Mouse (Mus musculus): ENCODE results near the gene Itpk1. TPM values are rescaled to one million over a fixed set of nuclear protein-coding genes. Genes with fewer than 3 reads are reported as not detected.

Itpk1 gene
- polyA plus RNA-seq, 1 experiment from 2014 or later, result 8.9 TPM

- WGBS, result 73% methylated on average over 9 of the region's 9 CpGs
- Histone ChIP-seq H3K4me2 (no peak overlapping the region), H3K27ac (peak overlapping the region; percentile 64; the same call in 1 of the 2 replicates), H3K9ac (replicated peaks) (no peak overlapping the region), H3K36me3 (peaks cover 10% of the 10 kb centered on the region; the same call in 1 of the 2 replicates), H3K27me3 (no peaks in the 10 kb centered on the region), H3K9me3 (peaks cover 7% of the 10 kb centered on the region), H3K4me3 (replicated peaks) (no peak overlapping the region), H3K4me1 (replicated peaks) (peaks cover 37% of the 10 kb centered on the region)
- no peak for ATAC-seq (ENCODE audit: insufficient number of reproducible peaks, insufficient read depth, low FRiP score, low TSS enrichment, low read depth)
Measured at GRCm38 (mm10) chr12:102602255-102603041, 102.3 kb downstream of the Itpk1 start.

GRCm38 (mm10) chr12:102601847-102602246 lies 102.9 kb downstream of the Itpk1 start:
- Histone ChIP-seq H3K27ac (peak overlapping the region; percentile 64; the same call in 1 of the 2 replicates), H3K4me3 (replicated peaks) (no peak overlapping the region), H3K9me3 (peaks cover 7% of the 10 kb centered on the region), H3K4me2 (no peak overlapping the region), H3K27me3 (no peaks in the 10 kb centered on the region), H3K36me3 (peaks cover 10% of the 10 kb centered on the region; the same call in 1 of the 2 replicates), H3K9ac (replicated peaks) (no peak overlapping the region), H3K4me1 (replicated peaks) (peaks cover 43% of the 10 kb centered on the region)
- no peak for ATAC-seq (ENCODE audit: insufficient number of reproducible peaks, insufficient read depth, low FRiP score, low TSS enrichment, low read depth)
- 25% methylated on average over 8 of the region's 8 CpGs for WGBS

DNA sequence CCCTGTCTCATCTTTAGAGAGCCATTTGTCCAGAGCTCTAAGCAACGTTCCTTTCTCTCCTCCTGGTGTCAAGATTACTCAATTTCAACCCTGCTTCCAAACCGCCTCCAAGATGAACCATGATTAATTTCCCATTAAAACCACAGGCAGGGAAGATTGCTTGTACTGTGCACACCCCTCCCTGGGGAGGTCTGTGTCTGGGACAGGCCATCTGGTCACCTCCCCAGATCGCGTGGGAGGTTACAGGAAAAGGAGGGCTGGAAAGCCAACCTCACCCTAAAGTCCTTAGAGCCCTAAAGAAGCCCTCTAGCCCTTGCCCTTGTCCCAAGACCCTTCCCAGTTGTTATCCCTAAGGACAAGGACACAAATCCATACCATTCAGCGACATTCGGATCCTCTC lies 104.4 kb downstream of the Itpk1 start:
- Histone ChIP-seq H3K27me3 (no peaks in the 10 kb centered on the region), H3K4me1 (replicated peaks) (peaks cover 48% of the 10 kb centered on the region), H3K9ac (replicated peaks) (no peak overlapping the region), H3K27ac (no peak overlapping the region), H3K36me3 (peaks cover 10% of the 10 kb centered on the region; the same call in 1 of the 2 replicates), H3K4me3 (replicated peaks) (no peak overlapping the region), H3K4me2 (no peak overlapping the region), H3K9me3 (peaks cover 7% of the 10 kb centered on the region)
- WGBS, result 60% methylated on average over 6 of the region's 6 CpGs
- ATAC-seq (ENCODE audit: insufficient number of reproducible peaks, insufficient read depth, low FRiP score, low TSS enrichment, low read depth), result no peak

DNA sequence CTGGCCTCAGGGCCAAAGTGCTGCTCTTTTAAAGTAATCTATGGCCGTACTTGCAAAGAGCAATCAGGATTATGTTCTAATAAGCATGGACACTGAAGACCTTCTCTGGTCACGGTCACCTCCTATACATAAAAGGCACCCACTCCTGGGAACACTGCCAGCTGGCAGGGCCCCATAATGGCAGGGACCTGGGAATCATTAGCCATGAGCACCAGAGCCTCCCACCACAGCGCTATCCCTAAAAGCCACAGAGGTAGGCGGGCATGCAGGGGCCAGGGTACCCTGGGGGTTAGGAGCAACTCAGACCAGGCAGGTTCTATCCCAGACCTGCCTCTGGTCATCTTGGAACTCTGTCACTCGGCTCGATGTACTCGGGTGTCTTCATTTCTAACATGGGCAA lies 104.9 kb downstream of the Itpk1 start:
- 74% methylated on average over 7 of the region's 7 CpGs for WGBS
- ATAC-seq (ENCODE audit: insufficient number of reproducible peaks, insufficient read depth, low FRiP score, low TSS enrichment, low read depth), result no peak
- Histone ChIP-seq H3K27me3 (no peaks in the 10 kb centered on the region), H3K4me1 (replicated peaks) (peaks cover 48% of the 10 kb centered on the region), H3K4me3 (replicated peaks) (no peak overlapping the region), H3K27ac (no peak overlapping the region), H3K9ac (replicated peaks) (no peak overlapping the region), H3K36me3 (peaks cover 10% of the 10 kb centered on the region; the same call in 1 of the 2 replicates), H3K9me3 (peaks cover 7% of the 10 kb centered on the region), H3K4me2 (no peak overlapping the region)

- Histone ChIP-seq H3K4me1 (replicated peaks) (peaks cover 48% of the 10 kb centered on the region), H3K9ac (replicated peaks) (no peak overlapping the region), H3K36me3 (peaks cover 5% of the 10 kb centered on the region; the same call in 1 of the 2 replicates), H3K9me3 (peaks cover 7% of the 10 kb centered on the region), H3K27me3 (no peaks in the 10 kb centered on the region), H3K27ac (no peak overlapping the region), H3K4me2 (no peak overlapping the region), H3K4me3 (replicated peaks) (no peak overlapping the region)
- WGBS, result 98% methylated on average over 3 of the region's 3 CpGs
- ATAC-seq (ENCODE audit: insufficient number of reproducible peaks, insufficient read depth, low FRiP score, low TSS enrichment, low read depth), result no peak
Measured at GRCm38 (mm10) chr12:102598535-102598934, 106.2 kb downstream of the Itpk1 start.

DNA sequence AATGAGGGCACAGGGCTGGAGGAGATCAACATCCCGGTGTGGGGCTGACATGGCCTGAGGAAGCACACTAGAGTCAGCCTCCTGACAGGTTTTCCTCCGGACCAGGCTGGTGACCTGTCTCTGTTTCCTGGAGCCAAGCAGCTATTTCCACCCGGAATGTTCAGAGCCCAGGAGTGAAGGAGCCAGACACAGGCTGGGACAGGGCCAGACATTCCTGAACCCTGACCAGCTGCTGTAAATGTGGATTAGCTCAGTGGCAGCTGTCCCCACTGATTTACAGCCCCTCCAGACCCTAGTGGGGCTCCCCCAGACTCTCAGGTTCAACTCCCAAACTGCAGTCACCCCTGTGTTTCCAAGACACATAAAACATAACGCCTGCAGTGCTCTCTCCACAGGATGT lies 107.3 kb downstream of the Itpk1 start:
- Histone ChIP-seq H3K27ac (peak overlapping the region; percentile 68; the same call in 1 of the 2 replicates), H3K9ac (replicated peaks) (no peak overlapping the region), H3K4me3 (replicated peaks) (no peak overlapping the region), H3K27me3 (no peaks in the 10 kb centered on the region), H3K9me3 (peaks cover 7% of the 10 kb centered on the region), H3K4me1 (replicated peaks) (peaks cover 45% of the 10 kb centered on the region), H3K4me2 (no peak overlapping the region), H3K36me3 (peaks cover 5% of the 10 kb centered on the region; the same call in 1 of the 2 replicates)
- WGBS, result 31% methylated on average over 4 of the region's 4 CpGs
- peak; percentile 55; the same call in 1 of the 2 replicates for ATAC-seq (ENCODE audit: insufficient number of reproducible peaks, insufficient read depth, low FRiP score, low TSS enrichment, low read depth)

DNA sequence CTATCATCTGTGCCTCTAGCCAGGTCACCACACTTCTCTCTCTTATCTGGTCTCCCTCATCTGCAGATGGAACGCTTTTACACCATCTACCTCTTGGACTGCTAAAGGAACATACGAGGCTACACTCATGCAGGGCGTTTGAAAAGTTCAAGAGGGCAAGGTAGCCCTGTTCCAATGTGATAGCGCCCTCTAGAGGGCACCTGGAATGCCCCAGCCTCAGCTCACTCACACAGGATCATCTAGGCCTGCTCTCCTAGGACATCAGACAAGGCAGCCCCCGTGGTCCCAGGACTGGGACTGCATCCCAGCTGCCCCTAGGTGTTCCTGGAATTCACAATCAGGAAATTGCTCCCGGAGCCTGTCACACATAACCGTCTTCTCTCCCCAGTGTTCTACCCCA lies 108.3 kb downstream of the Itpk1 start:
- Histone ChIP-seq H3K4me2 (no peak overlapping the region), H3K27me3 (no peaks in the 10 kb centered on the region), H3K36me3 (peaks cover 5% of the 10 kb centered on the region; the same call in 1 of the 2 replicates), H3K9ac (replicated peaks) (no peak overlapping the region), H3K27ac (peak overlapping the region; percentile 17; the same call in 1 of the 2 replicates), H3K4me3 (replicated peaks) (no peak overlapping the region), H3K9me3 (peaks cover 7% of the 10 kb centered on the region), H3K4me1 (replicated peaks) (peaks cover 35% of the 10 kb centered on the region)
- WGBS, result 65% methylated on average over 7 of the region's 7 CpGs
- no peak for ATAC-seq (ENCODE audit: insufficient number of reproducible peaks, insufficient read depth, low FRiP score, low TSS enrichment, low read depth)

- peaks cover 5% of the 10 kb centered on the region; the same call in 1 of the 2 replicates for H3K36me3 ChIP-seq
- ATAC-seq (ENCODE audit: insufficient number of reproducible peaks, insufficient read depth, low FRiP score, low TSS enrichment, low read depth), result no peak
- no peak overlapping the region for H3K4me3 ChIP-seq (replicated peaks)
- no peak overlapping the region for H3K27ac ChIP-seq
- WGBS, result 81% methylated on average over 9 of the region's 9 CpGs
- H3K4me1 ChIP-seq (replicated peaks), result peaks cover 17% of the 10 kb centered on the region
- H3K27me3 ChIP-seq, result no peaks in the 10 kb centered on the region
- no peak overlapping the region for H3K4me2 ChIP-seq
- H3K9ac ChIP-seq (replicated peaks), result no peak overlapping the region
- peaks cover 7% of the 10 kb centered on the region for H3K9me3 ChIP-seq
Measured at GRCm38 (mm10) chr12:102594627-102595026, 110.1 kb downstream of the Itpk1 start.

- ATAC-seq (ENCODE audit: insufficient number of reproducible peaks, insufficient read depth, low FRiP score, low TSS enrichment, low read depth), result no peak
- H3K4me3 ChIP-seq (replicated peaks), result no peak overlapping the region
- WGBS, result 72% methylated on average over 9 of the region's 9 CpGs
- peaks cover 15% of the 10 kb centered on the region for H3K4me1 ChIP-seq (replicated peaks)
- peaks cover 6% of the 10 kb centered on the region for H3K9me3 ChIP-seq
- H3K4me2 ChIP-seq, result no peak overlapping the region
- peaks cover 5% of the 10 kb centered on the region; the same call in 1 of the 2 replicates for H3K36me3 ChIP-seq
- H3K27me3 ChIP-seq, result no peaks in the 10 kb centered on the region
- H3K9ac ChIP-seq (replicated peaks), result no peak overlapping the region
- H3K27ac ChIP-seq, result no peak overlapping the region
Measured at GRCm38 (mm10) chr12:102593699-102594098, 111.0 kb downstream of the Itpk1 start.

DNA sequence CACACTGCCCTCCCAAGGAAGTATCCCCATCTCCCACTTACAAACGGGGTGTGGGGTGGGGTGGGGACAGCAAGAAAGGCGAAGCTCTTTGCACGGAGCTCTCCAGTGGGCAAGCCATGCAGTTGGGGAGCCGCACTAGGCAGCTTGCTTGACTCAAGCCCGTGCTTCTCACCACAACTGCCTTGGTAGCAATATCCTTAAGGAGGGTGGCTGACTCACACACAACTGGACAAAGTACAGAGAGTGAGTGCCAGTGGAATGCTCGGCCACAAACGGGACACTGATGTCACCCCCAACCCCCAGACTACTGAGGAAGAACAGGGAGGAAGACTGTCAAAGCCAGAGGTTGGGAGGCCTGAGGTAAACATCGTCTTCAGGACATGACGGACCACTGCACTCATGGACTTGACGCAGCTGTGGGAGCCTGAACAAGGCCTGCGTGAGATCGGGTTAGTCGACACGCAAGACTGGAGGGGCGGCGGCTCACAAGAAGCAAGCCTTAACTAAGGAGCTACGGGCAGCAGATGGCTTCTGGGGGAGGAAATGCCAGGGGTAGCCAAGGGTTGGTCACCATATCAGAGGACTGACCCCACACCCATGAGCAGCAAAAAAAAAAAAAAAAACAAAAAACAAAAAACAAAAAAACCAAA lies 113.9 kb downstream of the Itpk1 start:
- no peak overlapping the region for H3K9ac ChIP-seq (replicated peaks)
- no peak overlapping the region for H3K4me3 ChIP-seq (replicated peaks)
- no peak overlapping the region for H3K4me2 ChIP-seq
- H3K4me1 ChIP-seq (replicated peaks), result no peaks in the 10 kb centered on the region
- no peak for ATAC-seq (ENCODE audit: insufficient number of reproducible peaks, insufficient read depth, low FRiP score, low TSS enrichment, low read depth)
- no peaks in the 10 kb centered on the region for H3K9me3 ChIP-seq
- no peaks in the 10 kb centered on the region for H3K36me3 ChIP-seq
- no peak overlapping the region for H3K27ac ChIP-seq
- 91% methylated on average over 17 of the region's 17 CpGs for WGBS
- H3K27me3 ChIP-seq, result no peaks in the 10 kb centered on the region

GRCm38 (mm10) chr12:102587106-102587505 lies 117.6 kb downstream of the Itpk1 start:
- ATAC-seq (ENCODE audit: insufficient number of reproducible peaks, insufficient read depth, low FRiP score, low TSS enrichment, low read depth), result no peak
- Histone ChIP-seq H3K27me3 (no peaks in the 10 kb centered on the region), H3K4me3 (replicated peaks) (no peak overlapping the region), H3K4me1 (replicated peaks) (no peaks in the 10 kb centered on the region), H3K36me3 (no peaks in the 10 kb centered on the region; the same call in 1 of the 2 replicates), H3K9me3 (no peaks in the 10 kb centered on the region), H3K9ac (replicated peaks) (no peak overlapping the region), H3K27ac (no peak overlapping the region), H3K4me2 (no peak overlapping the region)
- WGBS, result 92% methylated on average over 8 of the region's 8 CpGs

Data from limb, embryonic 12.5 days (tissue).